Mouse (Mus musculus) MEL (cell line): ENCODE results near the gene Slc4a8.

Experiments
- EP300 ChIP-seq, 2 experiments: IDR thresholded peaks; 2 replicates each; pipeline ENCODE4 v1.6.1; 2011; ENCODE audit warnings: improper control_type of control experiment in 2 of 2, low read length in 2 of 2, low read depth in 1 of 2, mild to moderate bottlenecking in 1 of 2
- ZC3H11A ChIP-seq: IDR thresholded peaks from 2 replicates; pipeline ENCODE4 v1.6.1; 2012; ENCODE audit warnings: low read depth, mild to moderate bottlenecking, inconsistent platforms, low read length, improper control_type of control experiment

- no peak for TF ChIP-seq ZC3H11A
- TF ChIP-seq EP300 (IDR thresholded peaks at IDR 0.05; ENCODE audit: low read depth in 1 of 2, low read length in 2 of 2) = no peak
Measured at GRCm38 (mm10) chr15:100739442-100739841, 22.1 kb upstream of the Slc4a8 start.
